Mouse (Mus musculus): ENCODE data around the gene Lipk. TPM values are rescaled to one million over a fixed set of nuclear protein-coding genes. Genes with fewer than 3 reads are reported as not detected.

The Lipk gene
- total and polyA plus RNA-seq, 3 experiments, result 0.05 TPM; not detected in 2

- ATAC-seq (ENCODE audit: extremely low read depth, insufficient number of reproducible peaks, low FRiP score, poor library complexity, severe bottlenecking), result no peak
- no peak for DNase-seq (ENCODE audit: low spot score)
These were observed 58.8 kb downstream of the Lipk start, which contains the start of gene Lipn for GRCm38 (mm10) chr19:34066779-34067472. Lipn (plus strand) TSS chr19:34067358.

DNA sequence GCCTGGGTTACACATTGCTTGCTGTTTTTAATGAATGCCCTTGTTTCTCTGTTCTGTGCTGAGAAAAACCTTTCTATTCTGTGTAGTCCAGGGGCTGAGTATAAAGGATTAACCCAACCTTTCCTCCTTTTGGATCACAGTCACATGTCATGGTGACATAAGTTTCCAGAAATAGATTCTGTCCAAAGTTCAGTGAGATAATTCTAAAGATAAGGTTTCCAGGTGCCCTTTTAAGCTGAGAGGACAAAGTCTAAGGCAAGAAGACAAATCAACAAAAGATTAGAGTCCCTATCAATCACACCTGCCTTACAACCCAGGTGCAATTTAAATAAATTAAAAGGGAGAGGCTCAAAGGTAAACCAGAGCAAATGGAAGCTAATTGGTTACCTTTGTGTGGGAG lies 66.1 kb downstream of the Lipk start:
- H3K36me3 ChIP-seq (replicated peaks), result no peaks in the 10 kb centered on the region
- ATAC-seq (ENCODE audit: extremely low read depth, insufficient number of reproducible peaks, low FRiP score, poor library complexity, severe bottlenecking) (no peak), DNase-seq (ENCODE audit: low spot score) (no peak)
- no peaks in the 10 kb centered on the region for H3K9me3 ChIP-seq (replicated peaks)
- no peaks in the 10 kb centered on the region for H3K27me3 ChIP-seq (ENCODE audit: insufficient read depth, low read length)
- no peaks in the 10 kb centered on the region for H3K4me1 ChIP-seq (ENCODE audit: insufficient read depth, low read depth, low read length)
- no peak overlapping the region for H3K4me3 ChIP-seq (ENCODE audit: low read depth, low read length)
- TF ChIP-seq TAL1 (conservative IDR thresholded peaks at IDR 0.05; ENCODE audit: low read depth, low read length) (no peak), CTCF (IDR thresholded peaks at IDR 0.05; ENCODE audit: low read depth, low read length) (no peak), GATA2 (IDR thresholded peaks at IDR 0.05; ENCODE audit: borderline replicate concordance, low read depth, low read length) (no peak), GATA1 (IDR thresholded peaks at IDR 0.05; ENCODE audit: borderline replicate concordance, low read length) (no peak), POLR2AphosphoS5 (IDR thresholded peaks at IDR 0.05; ENCODE audit: insufficient replicate concordance, low read depth, low read length) (no peak)

More at GRCm38 (mm10) chr19:34066779-34067472, 58.8 kb downstream of the Lipk start, which contains the start of gene Lipn:
- Histone ChIP-seq H3K27me3 (ENCODE audit: insufficient read depth, low read length) (no peaks in the 10 kb centered on the region), H3K4me1 (ENCODE audit: insufficient read depth, low read depth, low read length) (no peaks in the 10 kb centered on the region), H3K36me3 (replicated peaks) (no peaks in the 10 kb centered on the region), H3K9me3 (replicated peaks) (no peaks in the 10 kb centered on the region), H3K4me3 (ENCODE audit: low read depth, low read length) (no peak within 1 kb of the TSS)
- TF ChIP-seq TAL1 (conservative IDR thresholded peaks at IDR 0.05; ENCODE audit: low read depth, low read length) (no peak), CTCF (IDR thresholded peaks at IDR 0.05; ENCODE audit: low read depth, low read length) (no peak), GATA2 (IDR thresholded peaks at IDR 0.05; ENCODE audit: borderline replicate concordance, low read depth, low read length) (no peak)

DNA sequence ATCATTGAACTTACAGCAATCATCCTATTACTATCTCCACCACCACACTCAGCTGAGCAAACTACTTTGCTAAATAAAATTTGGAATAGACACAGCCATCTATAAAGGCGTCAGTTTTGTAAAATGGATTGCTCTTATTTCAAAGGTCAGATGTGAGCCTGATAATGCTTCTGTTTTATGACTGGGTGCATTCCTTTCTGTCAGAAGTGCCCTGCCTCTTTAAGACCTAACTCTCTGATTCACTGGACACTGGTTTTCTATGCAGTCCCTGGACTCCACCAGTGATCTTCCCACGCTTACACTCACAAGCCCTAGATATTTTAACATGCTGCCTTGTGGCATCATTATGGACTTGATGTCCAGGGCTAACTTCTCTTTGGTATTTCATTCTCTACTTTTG lies 70.0 kb downstream of the Lipk start:
- DNase-seq (ENCODE audit: low spot score) (no peak), ATAC-seq (ENCODE audit: extremely low read depth, insufficient number of reproducible peaks, low FRiP score, poor library complexity, severe bottlenecking) (no peak)
- H3K4me1 ChIP-seq (ENCODE audit: insufficient read depth, low read depth, low read length), result no peaks in the 10 kb centered on the region
- no peaks in the 10 kb centered on the region for H3K9me3 ChIP-seq (replicated peaks)
- no peaks in the 10 kb centered on the region for H3K36me3 ChIP-seq (replicated peaks)
- no peak overlapping the region for H3K4me3 ChIP-seq (ENCODE audit: low read depth, low read length)
- no peaks in the 10 kb centered on the region for H3K27me3 ChIP-seq (ENCODE audit: insufficient read depth, low read length)
- TF ChIP-seq POLR2AphosphoS5 (IDR thresholded peaks at IDR 0.05; ENCODE audit: insufficient replicate concordance, low read depth, low read length), result no peak

GRCm38 (mm10) chr19:34089011-34089680 lies 81.1 kb downstream of the Lipk start:
- H3K4me1 ChIP-seq (ENCODE audit: insufficient read depth, low read depth, low read length), result no peaks in the 10 kb centered on the region
- no peaks in the 10 kb centered on the region for H3K36me3 ChIP-seq (replicated peaks)
- no peak for TF ChIP-seq TAL1 (conservative IDR thresholded peaks at IDR 0.05; ENCODE audit: low read depth, low read length)
- no peak for TF ChIP-seq POLR2AphosphoS5 (IDR thresholded peaks at IDR 0.05; ENCODE audit: insufficient replicate concordance, low read depth, low read length)
- TF ChIP-seq GATA2 (IDR thresholded peaks at IDR 0.05; ENCODE audit: borderline replicate concordance, low read depth, low read length), result no peak
- no peak for TF ChIP-seq CTCF (IDR thresholded peaks at IDR 0.05; ENCODE audit: low read depth, low read length)
- no peak for TF ChIP-seq GATA1 (IDR thresholded peaks at IDR 0.05; ENCODE audit: borderline replicate concordance, low read length)
- H3K9me3 ChIP-seq (replicated peaks), result no peaks in the 10 kb centered on the region
- DNase-seq (ENCODE audit: low spot score) (no peak), ATAC-seq (ENCODE audit: extremely low read depth, insufficient number of reproducible peaks, low FRiP score, poor library complexity, severe bottlenecking) (no peak)
- H3K27me3 ChIP-seq (ENCODE audit: insufficient read depth, low read length), result no peaks in the 10 kb centered on the region
- H3K4me3 ChIP-seq (ENCODE audit: low read depth, low read length), result no peak overlapping the region

GRCm38 (mm10) chr19:34095381-34095780 lies 87.3 kb downstream of the Lipk start:
- Histone ChIP-seq H3K9me3 (replicated peaks) (no peaks in the 10 kb centered on the region), H3K4me3 (ENCODE audit: low read depth, low read length) (no peak overlapping the region), H3K4me1 (ENCODE audit: insufficient read depth, low read depth, low read length) (no peaks in the 10 kb centered on the region), H3K27me3 (ENCODE audit: insufficient read depth, low read length) (no peaks in the 10 kb centered on the region), H3K36me3 (replicated peaks) (no peaks in the 10 kb centered on the region)
- no peak for TF ChIP-seq GATA1 (IDR thresholded peaks at IDR 0.05; ENCODE audit: borderline replicate concordance, low read length)
- no peak for TF ChIP-seq CTCF (IDR thresholded peaks at IDR 0.05; ENCODE audit: low read depth, low read length)
- TF ChIP-seq POLR2AphosphoS5 (IDR thresholded peaks at IDR 0.05; ENCODE audit: insufficient replicate concordance, low read depth, low read length), result no peak
- no peak for TF ChIP-seq GATA2 (IDR thresholded peaks at IDR 0.05; ENCODE audit: borderline replicate concordance, low read depth, low read length)
- TF ChIP-seq TAL1 (conservative IDR thresholded peaks at IDR 0.05; ENCODE audit: low read depth, low read length), result no peak
- no peak for ATAC-seq (ENCODE audit: extremely low read depth, insufficient number of reproducible peaks, low FRiP score, poor library complexity, severe bottlenecking)
- DNase-seq (ENCODE audit: low spot score), result no peak

DNA sequence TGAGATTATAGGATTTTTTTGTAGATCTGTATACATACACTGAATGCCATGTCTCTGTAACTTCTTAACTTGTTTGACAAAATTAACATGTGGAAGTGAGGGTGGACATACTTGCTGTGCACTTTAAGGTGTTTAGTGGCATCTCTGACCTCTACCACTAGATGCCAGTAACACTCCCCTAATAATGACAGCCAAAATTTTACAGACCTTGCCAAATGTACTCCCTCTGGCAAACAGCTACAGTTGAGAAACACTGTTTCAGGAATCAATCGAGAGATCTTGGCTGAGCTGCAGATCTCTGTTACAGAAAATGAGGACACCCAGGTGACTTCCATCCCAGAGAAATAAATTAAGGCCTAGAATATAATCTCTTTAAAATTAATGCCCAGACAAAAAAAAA lies 88.1 kb downstream of the Lipk start:
- TF ChIP-seq TAL1 (conservative IDR thresholded peaks at IDR 0.05; ENCODE audit: low read depth, low read length), result no peak
- no peak for TF ChIP-seq GATA1 (IDR thresholded peaks at IDR 0.05; ENCODE audit: borderline replicate concordance, low read length)
- TF ChIP-seq CTCF (IDR thresholded peaks at IDR 0.05; ENCODE audit: low read depth, low read length), result no peak
- TF ChIP-seq GATA2 (IDR thresholded peaks at IDR 0.05; ENCODE audit: borderline replicate concordance, low read depth, low read length), result no peak
- TF ChIP-seq POLR2AphosphoS5 (IDR thresholded peaks at IDR 0.05; ENCODE audit: insufficient replicate concordance, low read depth, low read length), result no peak
- Histone ChIP-seq H3K4me3 (ENCODE audit: low read depth, low read length) (no peak overlapping the region), H3K4me1 (ENCODE audit: insufficient read depth, low read depth, low read length) (no peaks in the 10 kb centered on the region), H3K27me3 (ENCODE audit: insufficient read depth, low read length) (no peaks in the 10 kb centered on the region), H3K9me3 (replicated peaks) (no peaks in the 10 kb centered on the region), H3K36me3 (replicated peaks) (no peaks in the 10 kb centered on the region)
- ATAC-seq (ENCODE audit: extremely low read depth, insufficient number of reproducible peaks, low FRiP score, poor library complexity, severe bottlenecking), result no peak
- DNase-seq (ENCODE audit: low spot score), result no peak

Other genes with a start within 250 kb of the Lipk start
- gene Lipo3, start 246.3 kb upstream of the Lipk start, total RNA-seq (2014; fragmentation: Nextera tagmentation), result not detected in 2 replicates
- gene Lipo3, start 246.3 kb upstream of the Lipk start, total RNA-seq (2017), result 0.05 TPM in 1 of 2 replicates, not detected in the other
- gene Lipo3, start 246.3 kb upstream of the Lipk start, polyA plus RNA-seq (2012), result not detected in 2 replicates
- gene Lipo1, start 220.8 kb upstream of the Lipk start, total RNA-seq (2014; fragmentation: Nextera tagmentation), result not detected in 2 replicates
- 0.05 TPM in 1 of 2 replicates, not detected in the other for gene Lipo1, start 220.8 kb upstream of the Lipk start, total RNA-seq (2017)
- gene Lipo1, start 220.8 kb upstream of the Lipk start, polyA plus RNA-seq (2012), result not detected in 2 replicates
- gene Lipf, start 47.1 kb upstream of the Lipk start, total RNA-seq (2014; fragmentation: Nextera tagmentation), result not detected in 2 replicates
- not detected in 2 replicates for gene Lipf, start 47.1 kb upstream of the Lipk start, total RNA-seq (2017)
- gene Lipf, start 47.1 kb upstream of the Lipk start, polyA plus RNA-seq (2012), result not detected in 2 replicates
- gene Lipn, start 59.1 kb downstream of the Lipk start, total RNA-seq (2014; fragmentation: Nextera tagmentation), result not detected in 2 replicates
- 0.12 TPM in 1 of 2 replicates, not detected in the other for gene Lipn, start 59.1 kb downstream of the Lipk start, total RNA-seq (2017)
- gene Lipn, start 59.1 kb downstream of the Lipk start, polyA plus RNA-seq (2012), result not detected in 2 replicates
- gene Lipm, start 92.6 kb downstream of the Lipk start, total RNA-seq (2014; fragmentation: Nextera tagmentation), result not detected in 2 replicates
- not detected in 2 replicates for gene Lipm, start 92.6 kb downstream of the Lipk start, total RNA-seq (2017)
- not detected in 2 replicates for gene Lipm, start 92.6 kb downstream of the Lipk start, polyA plus RNA-seq (2012)
- not detected in 2 replicates for gene Ankrd22, start 157.8 kb downstream of the Lipk start, total RNA-seq (2014; fragmentation: Nextera tagmentation)
- gene Ankrd22, start 157.8 kb downstream of the Lipk start, total RNA-seq (2017), result 0.11 TPM in 1 of 2 replicates, not detected in the other
- gene Ankrd22, start 157.8 kb downstream of the Lipk start, polyA plus RNA-seq (2012), result not detected in 2 replicates
- not detected in 2 replicates for gene Stambpl1, start 183.9 kb downstream of the Lipk start, total RNA-seq (2014; fragmentation: Nextera tagmentation)
- gene Stambpl1, start 183.9 kb downstream of the Lipk start, total RNA-seq (2017), result 0.06 and 0.44 TPM in 2 replicates
- gene Stambpl1, start 183.9 kb downstream of the Lipk start, polyA plus RNA-seq (2012), result not detected in 2 replicates
- not detected in 2 replicates for gene Acta2, start 247.3 kb downstream of the Lipk start, total RNA-seq (2014; fragmentation: Nextera tagmentation)
- not detected in 2 replicates for gene Acta2, start 247.3 kb downstream of the Lipk start, total RNA-seq (2017)
- gene Acta2, start 247.3 kb downstream of the Lipk start, polyA plus RNA-seq (2012), result not detected in 2 replicates

Measured in G1E (cell line).